Mouse (Mus musculus) brain, embryonic 14.5 days (tissue): ENCODE results near the gene Dhx16. TPM values are rescaled to one million over a fixed set of nuclear protein-coding genes. Genes with fewer than 3 reads are reported as not detected.
A peak's percentile ranks its signal among the peaks of the same experiment; 100 is the strongest.

Experiments used
- DNase-seq: peaks from one replicate; pipeline ENCODE4 v3.0.0-alpha.2; 2011; ENCODE audit warnings: low read depth
- CTCF ChIP-seq: fragments of 200-500 bp; IDR thresholded peaks from 2 replicates; pipeline ENCODE4 v1.5.1; 2012; ENCODE audit warnings: inconsistent platforms, mild to moderate bottlenecking, moderate library complexity, borderline replicate concordance; ENCODE audit not compliant: insufficient read depth, insufficient read length; ENCODE audit errors: extremely low read depth
- POLR2A ChIP-seq: fragments of 200-500 bp; IDR thresholded peaks from 2 replicates; pipeline ENCODE4 v1.6.1; 2012; ENCODE audit warnings: mild to moderate bottlenecking, inconsistent platforms, borderline replicate concordance; ENCODE audit not compliant: poor library complexity, insufficient read depth, insufficient read length, severe bottlenecking; ENCODE audit errors: extremely low read depth
- polyA plus RNA-seq: library from polyadenylated mRNA; depleted of rRNA; stranded (reverse); fragments of >200 nt; gene quantifications from 2 replicates; pipeline ENCODE4 v1.2.3, GENCODE M21; 2012

Dhx16 gene
- polyA plus RNA-seq, 1 experiment: 66.0 TPM

- TF ChIP-seq POLR2A (no peak), CTCF (no peak)
- no peak for DNase-seq
Observed at GRCm38 (mm10) chr17:35905587-35905986, 26.0 kb downstream of the Dhx16 start.

- TF ChIP-seq POLR2A (no peak), CTCF (no peak)
- no peak for DNase-seq
Observed at GRCm38 (mm10) chr17:35907609-35908008, 28.0 kb downstream of the Dhx16 start.

- TF ChIP-seq POLR2A: no peak
- TF ChIP-seq CTCF: no peak
- no peak for DNase-seq
Observed at GRCm38 (mm10) chr17:35909186-35909918, 29.7 kb downstream of the Dhx16 start.

- peak; percentile 97 for DNase-seq
- no peak for TF ChIP-seq CTCF
- peak; percentile 91; the same call in 1 of the 2 replicates for TF ChIP-seq POLR2A
Observed at GRCm38 (mm10) chr17:35909919-35910369, 30.3 kb downstream of the Dhx16 start, which contains the start of gene Atat1. TSS of gene Atat1 (minus strand) at chr17:35910075.

GRCm38 (mm10) chr17:35914975-35915374, 35.4 kb downstream of the Dhx16 start:
- DNase-seq: no peak
- TF ChIP-seq POLR2A: no peak

- DNase-seq: no peak
- no peak for TF ChIP-seq POLR2A
- TF ChIP-seq CTCF: no peak
Observed at GRCm38 (mm10) chr17:35915538-35916296, 36.1 kb downstream of the Dhx16 start.

GRCm38 (mm10) chr17:35916297-35917142, 36.9 kb downstream of the Dhx16 start, which contains the start of the genes Mrps18b and Ppp1r10:
TSS of gene Mrps18b (minus strand) at chr17:35916389.
TSS of gene Ppp1r10 (plus strand) at chr17:35916434.
- peak; percentile 64; the same call in 1 of the 2 replicates for TF ChIP-seq CTCF
- peak; percentile 89; the same call in 1 of the 2 replicates for TF ChIP-seq POLR2A
- DNase-seq: peak; percentile 100

- DNase-seq: no peak
- TF ChIP-seq POLR2A (no peak), CTCF (no peak)
Observed at GRCm38 (mm10) chr17:35917143-35917462, 37.5 kb downstream of the Dhx16 start.

- DNase-seq: peak; percentile 97
- no peak for TF ChIP-seq CTCF
- TF ChIP-seq POLR2A: no peak
Observed at GRCm38 (mm10) chr17:35917463-35918251, 38.0 kb downstream of the Dhx16 start.

GRCm38 (mm10) chr17:35918276-35919059, 38.8 kb downstream of the Dhx16 start:
- TF ChIP-seq CTCF (no peak), POLR2A (no peak)
- peak; percentile 90 for DNase-seq

- TF ChIP-seq POLR2A: no peak
- no peak for TF ChIP-seq CTCF
- peak; percentile 99 for DNase-seq
Observed at GRCm38 (mm10) chr17:35919060-35919715, 39.6 kb downstream of the Dhx16 start.

- no peak for TF ChIP-seq CTCF
- no peak for TF ChIP-seq POLR2A
- DNase-seq: no peak
Observed at GRCm38 (mm10) chr17:35919864-35920301, 40.3 kb downstream of the Dhx16 start.
